Mouse (Mus musculus): ENCODE data around the gene Spata31d1b. TPM values are rescaled to one million over a fixed set of nuclear protein-coding genes. Genes with fewer than 3 reads are reported as not detected.

The Spata31d1b gene
- polyA plus RNA-seq, 1 experiment from 2014 or later: not detected

GRCm38 (mm10) chr13:59766786-59767515, 54.9 kb downstream of the Spata31d1b start:
- H3K4me3 ChIP-seq: no peak overlapping the region

GRCm38 (mm10) chr13:59768531-59768930, 56.4 kb downstream of the Spata31d1b start:
- Histone ChIP-seq H3K4me3 (peak overlapping the region; percentile 85), H3K4me2 (replicated peaks) (peak overlapping the region; percentile 79), H3K9me3 (no peaks in the 10 kb centered on the region), H3K27me3 (no peaks in the 10 kb centered on the region), H3K9ac (replicated peaks) (peak overlapping the region; percentile 83), H3K27ac (replicated peaks) (no peak overlapping the region), H3K36me3 (peaks cover 10% of the 10 kb centered on the region; the same call in 1 of the 2 replicates), H3K4me1 (peaks cover 37% of the 10 kb centered on the region)
- 40% methylated on average over 13 of the region's 13 CpGs for WGBS
- ATAC-seq (ENCODE audit: low FRiP score, low read depth): no peak

More at GRCm38 (mm10) chr13:59766786-59767515, 54.9 kb downstream of the Spata31d1b start:
- H3K4me1 ChIP-seq: peaks cover 37% of the 10 kb centered on the region
- H3K27me3 ChIP-seq: no peaks in the 10 kb centered on the region
- no peak for ATAC-seq (ENCODE audit: low FRiP score, low read depth)
- 84% methylated on average over 11 of the region's 11 CpGs for WGBS
- peaks cover 6% of the 10 kb centered on the region for H3K36me3 ChIP-seq
- no peaks in the 10 kb centered on the region for H3K9me3 ChIP-seq
- no peak overlapping the region for H3K27ac ChIP-seq (replicated peaks)
- 0 out of 2 replicates have a peak overlapping the region, but pooled peaks have one; percentile 11 for H3K4me2 ChIP-seq (replicated peaks)
- no peak overlapping the region for H3K9ac ChIP-seq (replicated peaks)

Other genes starting within 250 kb of the Spata31d1b start
- gene Agtpbp1, start 127.1 kb upstream of the Spata31d1b start, polyA plus RNA-seq (2016; fragmentation: Nextera tagmentation; extraction: Ambion mirVana): 29.5 and 30.4 TPM in 2 replicates
- gene Naa35, start 127.0 kb upstream of the Spata31d1b start, polyA plus RNA-seq (2016; fragmentation: Nextera tagmentation; extraction: Ambion mirVana): 128 and 136 TPM in 2 replicates
- gene Golm1, start 36.5 kb upstream of the Spata31d1b start, polyA plus RNA-seq (2016; fragmentation: Nextera tagmentation; extraction: Ambion mirVana): 122 and 134 TPM in 2 replicates
- gene 4921517D22Rik, start 18.2 kb upstream of the Spata31d1b start, polyA plus RNA-seq (2016; fragmentation: Nextera tagmentation; extraction: Ambion mirVana): not detected in 2 replicates
- gene Spata31d1a, start 2.0 kb upstream of the Spata31d1b start, polyA plus RNA-seq (2016; fragmentation: Nextera tagmentation; extraction: Ambion mirVana): 0.05 TPM in 2 replicates
- not detected in 2 replicates for gene Spata31d1d, start 19.5 kb downstream of the Spata31d1b start, polyA plus RNA-seq (2016; fragmentation: Nextera tagmentation; extraction: Ambion mirVana)
- gene 1700014D04Rik, start 34.5 kb downstream of the Spata31d1b start, polyA plus RNA-seq (2016; fragmentation: Nextera tagmentation; extraction: Ambion mirVana): 0.20 TPM in 1 of 2 replicates, not detected in the other
- gene Isca1, start 57.5 kb downstream of the Spata31d1b start, polyA plus RNA-seq (2016; fragmentation: Nextera tagmentation; extraction: Ambion mirVana): 118 and 131 TPM in 2 replicates
- gene Gm49354, start 70.0 kb downstream of the Spata31d1b start, polyA plus RNA-seq (2016; fragmentation: Nextera tagmentation; extraction: Ambion mirVana): not detected in 2 replicates
- 62.8 and 66.7 TPM in 2 replicates for gene Tut7, start 110.9 kb downstream of the Spata31d1b start, polyA plus RNA-seq (2016; fragmentation: Nextera tagmentation; extraction: Ambion mirVana)